Mouse (Mus musculus) kidney, postnatal 25 days (tissue): ENCODE measurements at regions not wholly inside any gene's neighbourhood (a gene's known extent, or its start where the extent isn't known, plus 50 kb on each side); places are given as distances from the start of the nearest gene placed in this dataset.
A peak's percentile ranks its signal among the peaks of the same experiment; 100 is the strongest.
"Not testable (repeated sequence)": the region's sequence is repeated elsewhere in the genome, so short reads cannot be mapped to it uniquely, and the experiment has no call there.

ENCODE experiments used
- DNase-seq, 2 experiments: peaks; one replicate each; pipeline ENCODE4 v3.0.0; 2021; ENCODE audit warnings: mixed read lengths in 2 of 2

- DNase-seq, result no peak
Observed at GRCm38 (mm10) chr3:20892916-20893430, 526.0 kb upstream of the Agtr1b start.

DNA sequence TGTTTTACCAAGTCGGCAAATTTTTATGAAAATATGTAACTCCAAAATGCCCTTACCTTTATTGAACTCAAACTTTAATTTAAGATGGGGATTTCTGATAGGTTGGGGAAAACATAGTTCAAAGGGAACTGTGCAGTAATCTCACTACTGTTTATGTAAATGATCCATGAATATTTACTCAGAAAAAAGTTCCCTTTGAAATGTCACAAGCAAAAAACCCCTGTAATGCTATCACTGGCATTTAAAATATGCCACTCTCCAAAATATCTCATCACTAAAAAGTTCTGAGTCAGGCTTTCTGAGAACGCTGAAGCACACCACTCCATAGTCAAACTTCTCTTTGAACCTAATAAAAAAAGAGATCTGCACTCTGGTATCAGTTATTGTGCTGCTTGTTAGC is 497.3 kb upstream of the Agtr1b start:
- no peak for DNase-seq

DNA sequence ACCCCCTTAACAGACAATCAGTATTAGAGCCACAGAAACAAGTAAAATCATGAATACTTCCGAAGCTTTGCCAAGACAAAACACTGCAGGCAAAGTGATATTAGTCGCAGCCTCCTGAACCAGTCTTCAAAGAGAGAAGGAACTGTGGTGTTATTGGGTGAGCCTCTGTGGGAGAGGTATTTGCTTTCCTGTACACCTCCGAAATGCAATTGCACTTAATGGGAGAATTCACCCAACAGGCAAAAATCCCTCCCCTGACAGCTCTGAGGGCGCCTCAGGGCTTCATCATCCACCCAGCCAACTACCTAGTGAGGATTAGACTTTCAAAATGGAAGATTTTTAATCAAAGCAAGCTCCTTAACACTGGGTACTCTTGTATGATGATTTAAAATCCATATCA is 464.1 kb upstream of the Agtr1b start:
- no peak for DNase-seq

- DNase-seq, result no peak
Observed at GRCm38 (mm10) chr3:20829391-20829790, 462.4 kb upstream of the Agtr1b start.

- no peak for DNase-seq
Observed at GRCm38 (mm10) chr3:20828811-20829210, 461.8 kb upstream of the Agtr1b start.

GRCm38 (mm10) chr3:20825661-20826334 is 458.8 kb upstream of the Agtr1b start:
- DNase-seq, result no peak

GRCm38 (mm10) chr3:20822226-20822625 is 455.2 kb upstream of the Agtr1b start:
- DNase-seq, result no peak

DNA sequence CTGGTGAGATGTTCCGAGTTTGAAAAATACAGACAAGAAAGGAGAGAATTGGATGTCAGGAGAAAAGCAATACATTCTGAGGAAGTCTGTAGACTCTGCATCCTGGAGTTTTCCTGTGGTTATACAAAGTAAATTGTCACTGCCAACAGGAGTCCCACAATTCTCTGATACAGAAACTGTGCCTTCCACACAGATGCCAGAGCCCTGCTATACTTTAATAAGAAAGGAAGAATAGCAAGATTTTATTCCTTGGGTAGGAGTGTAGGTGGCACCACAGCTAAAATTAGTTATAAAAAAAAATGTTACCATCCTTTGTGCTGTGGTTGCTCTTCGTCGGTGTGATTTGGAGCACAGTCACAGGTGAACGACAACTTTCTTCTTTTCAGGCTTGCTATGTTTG is 454.7 kb upstream of the Agtr1b start:
- DNase-seq, result no peak

- no peak for DNase-seq
Observed at GRCm38 (mm10) chr3:20820047-20820446, 453.1 kb upstream of the Agtr1b start.

DNA sequence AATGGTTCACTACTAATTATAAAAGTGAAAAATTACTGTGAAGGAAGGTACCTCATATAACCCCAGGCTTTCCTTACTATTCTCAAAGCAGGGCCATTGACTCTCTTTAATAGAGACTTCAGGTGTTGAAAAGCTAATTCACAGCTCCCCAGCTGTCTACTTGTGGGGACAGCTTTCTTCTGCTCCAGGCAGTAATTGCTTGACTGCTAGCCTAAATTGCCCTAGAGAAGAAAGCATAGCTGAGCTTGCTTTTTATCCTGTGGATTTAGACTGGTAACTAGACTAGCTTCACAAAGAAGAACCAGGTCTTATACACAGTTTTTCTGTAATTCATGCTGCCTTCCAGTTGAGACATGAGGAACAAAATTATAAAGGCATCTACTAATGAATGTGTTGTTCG is 452.6 kb upstream of the Agtr1b start:
- no peak for DNase-seq

- no peak for DNase-seq
Observed at GRCm38 (mm10) chr3:20816613-20817012, 449.6 kb upstream of the Agtr1b start.

- DNase-seq, result no peak
Observed at GRCm38 (mm10) chr3:20794256-20794655, 427.3 kb upstream of the Agtr1b start.

DNA sequence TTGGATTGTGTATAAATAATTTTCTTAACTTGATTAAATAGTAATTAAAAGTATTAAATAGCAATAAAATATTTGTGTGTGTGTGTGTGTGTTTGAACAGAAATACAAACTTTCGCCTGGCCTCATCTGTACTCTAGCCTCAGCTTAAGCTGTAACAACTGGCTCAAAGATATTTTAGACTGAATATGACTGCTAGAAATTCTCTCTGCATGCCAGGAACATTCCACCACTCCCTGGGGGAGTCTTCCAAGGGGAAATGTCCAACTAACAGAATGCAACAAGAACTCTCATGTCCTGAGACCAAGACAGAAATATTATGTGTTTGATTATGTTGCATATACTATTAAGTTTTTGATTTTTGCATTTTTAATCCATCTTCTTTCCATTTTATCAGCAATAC is 425.5 kb upstream of the Agtr1b start:
- peak; percentile 1 to 23 for DNase-seq

GRCm38 (mm10) chr3:20777883-20778282 is 410.9 kb upstream of the Agtr1b start:
- DNase-seq, result no peak

DNA sequence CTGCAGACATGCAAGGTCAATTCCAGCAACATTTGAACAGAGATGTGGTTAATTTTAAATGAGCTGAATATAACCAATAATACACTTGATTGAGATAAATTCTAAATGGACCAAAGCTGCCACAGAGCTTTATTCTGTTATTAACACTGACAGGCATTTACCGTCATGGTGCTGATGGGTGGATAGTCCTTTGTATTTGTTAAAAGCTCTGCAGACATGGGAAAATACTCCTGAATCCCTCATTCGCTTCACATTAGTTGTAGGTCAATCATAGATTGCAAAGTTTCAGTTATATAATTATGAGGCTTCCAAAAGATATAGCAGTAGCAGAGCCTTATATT is 410.0 kb upstream of the Agtr1b start:
- no peak for DNase-seq

DNA sequence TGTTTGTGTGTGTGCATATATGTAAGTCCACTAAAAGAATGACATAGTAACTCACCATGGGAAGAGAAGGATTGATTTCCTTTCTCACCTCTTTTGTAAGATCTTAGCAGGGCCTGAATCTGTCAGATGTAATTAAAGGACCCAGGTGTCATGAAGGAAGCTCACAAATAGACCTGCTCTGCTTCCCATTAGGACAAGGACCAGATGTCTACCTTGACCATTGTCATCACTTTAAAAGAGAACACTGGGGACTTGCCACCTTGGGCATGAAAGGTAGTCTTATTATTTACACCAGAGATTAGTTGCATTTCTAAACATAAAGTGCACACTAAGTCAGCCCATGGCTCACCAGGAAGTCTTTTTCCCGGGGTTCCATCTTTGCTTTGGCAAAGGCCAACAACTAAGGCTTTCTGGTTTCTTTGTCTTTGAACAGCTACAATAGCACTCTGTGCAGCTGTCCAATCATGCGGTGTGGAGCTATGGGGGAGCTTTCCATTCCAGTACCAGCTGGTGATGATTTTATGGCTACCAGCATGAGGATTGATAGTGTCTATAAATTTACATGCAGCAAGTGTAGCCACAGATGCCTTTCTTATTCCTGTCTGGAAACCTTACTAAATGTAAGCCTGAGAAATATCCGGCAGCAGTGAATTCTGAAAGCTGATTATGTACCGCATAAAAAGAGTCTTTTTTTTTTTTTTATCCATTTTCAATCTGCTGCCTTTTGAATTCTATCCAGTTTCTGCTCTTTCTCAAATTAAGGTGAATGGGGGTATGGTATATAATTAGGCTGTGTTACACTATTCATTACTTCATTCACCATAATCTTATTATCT is 409.4 kb upstream of the Agtr1b start:
- no peak for DNase-seq

DNA sequence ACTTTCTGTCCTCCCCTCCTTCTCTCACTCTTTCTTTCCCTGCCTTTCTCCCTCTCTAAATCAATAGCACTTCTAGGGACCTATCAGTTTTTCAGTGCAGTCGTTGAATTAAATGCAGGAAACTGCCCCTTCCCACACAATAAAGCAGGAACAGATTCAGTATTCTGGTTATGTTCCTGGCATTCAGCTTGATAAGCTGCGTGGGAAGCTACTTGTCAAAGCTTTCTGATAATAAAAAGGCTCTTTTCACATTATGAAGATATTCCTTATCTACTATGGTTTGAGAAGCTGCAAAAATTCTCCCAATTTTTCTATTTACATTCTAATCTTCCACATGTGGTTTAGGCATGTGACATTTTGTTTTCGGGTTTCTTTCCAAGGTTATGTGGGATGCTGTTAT is 367.3 kb upstream of the Agtr1b start:
- DNase-seq, result no peak

DNA sequence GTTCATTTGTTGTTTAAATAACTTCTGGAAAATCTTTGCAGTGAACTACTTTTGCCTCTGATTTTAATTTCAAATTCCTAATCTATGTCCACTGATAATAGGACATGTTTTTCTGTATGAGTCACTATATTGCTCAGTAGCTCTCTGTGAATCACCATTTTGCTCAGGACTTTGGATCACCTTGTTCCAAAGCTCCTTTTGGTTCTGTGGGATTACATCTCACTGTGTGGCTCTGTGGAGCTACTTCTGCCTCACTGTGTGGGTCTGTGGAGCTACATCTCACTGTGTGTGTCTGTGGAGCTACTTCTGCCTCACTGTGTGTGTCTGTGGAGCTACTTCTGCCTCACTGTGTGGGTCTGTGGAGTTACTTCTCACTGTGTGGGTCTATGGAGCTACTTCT is 365.0 kb upstream of the Agtr1b start:
- no peak for DNase-seq

DNA sequence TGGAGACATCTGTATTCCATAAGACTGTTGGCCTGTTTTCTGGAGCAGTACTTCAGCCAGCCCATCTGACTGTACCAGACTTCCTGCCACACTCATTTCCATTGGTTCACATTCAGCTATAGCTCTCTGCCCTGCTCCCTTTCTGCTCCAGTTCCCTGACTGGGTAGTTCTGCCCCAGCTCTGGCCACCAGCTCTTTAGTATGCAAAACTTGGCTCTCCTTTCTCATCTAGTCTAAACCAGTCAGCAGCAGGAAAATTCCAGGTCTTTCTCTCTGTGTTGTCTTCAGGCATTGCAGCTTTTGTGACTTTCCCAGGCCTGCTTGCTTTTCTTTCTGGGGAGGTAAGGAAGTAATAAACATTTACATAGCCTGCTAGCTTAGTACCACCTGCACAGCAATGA is 363.5 kb upstream of the Agtr1b start:
- DNase-seq, result peak; percentile 41 to 43

- not testable (repeated sequence) for DNase-seq
Observed at GRCm38 (mm10) chr3:20729776-20730175, 362.8 kb upstream of the Agtr1b start.

DNA sequence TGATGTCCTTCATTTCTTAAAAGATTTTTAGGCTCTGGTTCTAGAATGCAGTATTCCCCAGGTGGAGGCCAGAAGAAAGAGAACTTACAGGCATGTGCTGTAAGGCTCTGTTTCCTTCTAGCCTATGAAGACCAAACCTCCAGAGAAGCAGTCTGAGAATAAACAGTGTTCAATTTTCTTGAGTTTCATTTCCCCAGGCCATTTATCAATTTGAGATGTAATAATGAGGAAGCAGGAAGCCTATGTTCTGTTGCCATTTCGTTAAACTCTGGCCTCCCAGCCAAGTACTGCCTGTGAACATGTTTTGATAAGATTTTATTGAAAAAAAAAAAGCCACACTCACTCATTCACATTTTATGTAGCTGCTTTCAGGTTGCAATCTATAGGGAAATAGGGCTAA is 347.7 kb upstream of the Agtr1b start:
- DNase-seq, result no peak

GRCm38 (mm10) chr3:20709661-20710060 is 342.7 kb upstream of the Agtr1b start:
- DNase-seq, result no peak

GRCm38 (mm10) chr3:20695322-20695859 is 328.4 kb upstream of the Agtr1b start:
- no peak for DNase-seq

GRCm38 (mm10) chr3:20680944-20681494 is 314.0 kb upstream of the Agtr1b start:
- DNase-seq, result no peak
